Mouse (Mus musculus): ENCODE measurements around the gene Ccdc18. TPM values are rescaled to one million over a fixed set of nuclear protein-coding genes. Genes with fewer than 3 reads are reported as not detected.
"Not testable (repeated sequence)": the region's sequence is repeated elsewhere in the genome, so short reads cannot be mapped to it uniquely, and the experiment has no call there.

Ccdc18 gene
- polyA plus RNA-seq, 1 experiment from 2014 or later, result 15.8 TPM

DNA sequence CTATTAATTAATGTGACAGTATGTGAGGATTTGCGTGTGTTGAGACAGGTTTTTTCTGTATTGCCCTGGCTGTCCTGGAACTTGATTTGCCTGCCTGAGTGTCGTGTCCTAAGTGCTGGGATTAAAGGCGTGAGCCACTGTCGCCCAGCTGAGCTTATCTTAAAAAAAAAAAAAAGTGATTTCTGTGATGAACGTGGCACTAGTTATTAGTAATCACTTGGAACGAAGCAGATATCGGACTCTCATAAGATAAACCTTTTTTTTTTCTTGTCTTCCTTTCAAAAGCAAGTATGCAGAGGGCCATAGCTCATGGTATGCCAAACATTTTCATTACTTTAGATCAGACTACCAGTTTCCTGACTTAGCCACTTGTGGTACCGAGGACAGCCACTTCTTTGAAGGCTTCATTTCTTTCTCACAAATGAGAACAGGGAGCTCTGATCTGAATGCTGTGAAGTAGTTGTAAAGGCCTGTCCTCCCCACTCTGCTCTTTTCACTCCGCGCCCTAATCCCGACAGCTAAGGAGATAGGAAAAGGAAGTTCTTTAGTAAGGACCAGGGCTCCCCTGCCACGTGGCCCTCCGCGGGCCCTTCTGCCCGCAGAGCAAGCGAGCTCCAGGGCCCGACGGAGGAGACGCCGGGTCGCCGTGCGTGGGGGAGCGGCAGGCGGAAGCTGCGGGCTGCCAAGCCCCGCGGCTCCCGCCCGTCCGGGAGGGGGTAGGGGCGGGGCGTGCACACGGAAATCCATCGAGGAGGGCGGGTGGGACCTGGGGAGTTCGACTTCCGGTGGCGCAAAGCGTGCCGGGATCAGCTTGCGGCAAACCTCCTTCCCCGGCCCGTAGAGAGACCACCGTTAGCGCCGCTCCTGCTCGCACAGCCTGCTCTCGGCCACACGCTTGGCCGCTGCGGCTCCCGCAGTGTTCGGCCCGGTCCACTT is 135.7 kb downstream of the Ccdc18 start, which contains the start of gene Dr1:
Gene Dr1 (plus strand): TSS at position 771 of the 936 bp plus-strand sequence.
- Histone ChIP-seq H3K4me1 (peaks cover 30% of the 10 kb centered on the region), H3K27me3 (ENCODE audit: poor library complexity, severe bottlenecking) (no peaks in the 10 kb centered on the region), H3K27ac (peak within 1 kb of the TSS; percentile 96), H3K36me3 (replicated peaks) (peaks cover 21% of the 10 kb centered on the region), H3K4me3 (peak within 1 kb of the TSS; percentile 94), H3K9me3 (no peaks in the 10 kb centered on the region)
- 3% methylated on average over 55 of the region's 55 CpGs for WGBS
- DNase-seq (ENCODE audit: extremely low spot score, low spot score), result peak; percentile 89

DNA sequence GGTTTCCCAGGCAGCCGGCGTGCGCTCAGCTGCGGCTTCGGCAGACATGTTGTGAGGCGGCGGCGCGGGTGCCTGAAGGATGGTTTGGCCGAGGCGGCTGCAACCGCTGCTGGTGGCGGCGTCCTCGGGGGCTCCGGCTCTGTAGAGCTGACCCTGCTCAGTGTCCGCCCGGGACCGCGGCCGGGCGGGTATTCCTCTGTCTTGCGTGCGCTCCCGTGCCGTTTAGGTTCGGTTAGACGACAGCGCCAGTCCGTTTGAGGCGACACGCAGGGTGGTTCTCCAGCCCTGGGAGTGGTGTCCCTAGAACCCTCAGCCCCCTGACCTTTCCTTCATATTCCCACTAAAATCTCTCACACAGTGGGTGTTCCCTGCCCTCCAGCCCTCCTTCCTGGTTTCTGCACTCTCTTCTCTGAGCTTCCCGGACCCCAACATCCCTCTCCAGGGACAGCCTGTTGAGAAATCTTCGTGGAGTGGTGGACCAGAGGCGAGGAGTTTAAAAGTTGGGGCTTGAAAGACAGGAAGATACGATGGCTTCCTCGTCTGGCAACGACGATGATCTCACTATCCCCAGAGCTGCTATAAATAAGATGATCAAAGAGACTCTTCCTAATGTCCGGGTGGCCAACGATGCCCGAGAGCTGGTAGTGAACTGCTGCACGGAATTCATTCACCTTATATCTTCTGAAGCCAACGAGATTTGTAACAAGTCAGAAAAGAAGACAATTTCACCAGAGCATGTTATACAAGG is 136.6 kb downstream of the Ccdc18 start:
- H3K4me3 ChIP-seq, result peak overlapping the region; percentile 94
- H3K36me3 ChIP-seq (replicated peaks), result peaks cover 28% of the 10 kb centered on the region
- peaks cover 30% of the 10 kb centered on the region for H3K4me1 ChIP-seq
- H3K9me3 ChIP-seq, result no peaks in the 10 kb centered on the region
- under 1% methylated on average over 44 of the region's 44 CpGs for WGBS
- no peaks in the 10 kb centered on the region for H3K27me3 ChIP-seq (ENCODE audit: poor library complexity, severe bottlenecking)
- DNase-seq (ENCODE audit: extremely low spot score, low spot score), result no peak
- peak overlapping the region; percentile 96 for H3K27ac ChIP-seq

DNA sequence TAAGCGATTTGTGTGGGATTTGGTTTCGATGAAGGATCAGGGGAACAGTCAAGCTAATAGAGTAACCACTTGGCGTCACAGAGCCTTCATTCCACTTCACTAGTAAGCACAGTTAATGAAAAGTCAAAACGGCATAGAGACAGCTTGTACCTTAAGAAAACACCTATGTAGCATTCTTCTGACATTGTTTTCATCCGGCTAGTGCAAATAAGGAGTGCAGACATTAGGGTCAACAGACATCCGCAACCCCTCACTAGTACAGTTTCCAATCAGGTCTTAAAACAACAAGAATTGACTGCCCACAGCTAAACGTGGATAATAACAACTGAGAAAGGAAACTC is 137.1 kb downstream of the Ccdc18 start:
- Histone ChIP-seq H3K27me3 (ENCODE audit: poor library complexity, severe bottlenecking) (no peaks in the 10 kb centered on the region), H3K9me3 (no peaks in the 10 kb centered on the region), H3K27ac (peak overlapping the region; percentile 96; the same call in 1 of the 2 replicates), H3K4me3 (peak overlapping the region; percentile 94), H3K36me3 (replicated peaks) (peaks cover 30% of the 10 kb centered on the region), H3K4me1 (peaks cover 30% of the 10 kb centered on the region)
- 24% methylated on average over 7 of the region's 7 CpGs for WGBS
- DNase-seq (ENCODE audit: extremely low spot score, low spot score), result no peak

DNA sequence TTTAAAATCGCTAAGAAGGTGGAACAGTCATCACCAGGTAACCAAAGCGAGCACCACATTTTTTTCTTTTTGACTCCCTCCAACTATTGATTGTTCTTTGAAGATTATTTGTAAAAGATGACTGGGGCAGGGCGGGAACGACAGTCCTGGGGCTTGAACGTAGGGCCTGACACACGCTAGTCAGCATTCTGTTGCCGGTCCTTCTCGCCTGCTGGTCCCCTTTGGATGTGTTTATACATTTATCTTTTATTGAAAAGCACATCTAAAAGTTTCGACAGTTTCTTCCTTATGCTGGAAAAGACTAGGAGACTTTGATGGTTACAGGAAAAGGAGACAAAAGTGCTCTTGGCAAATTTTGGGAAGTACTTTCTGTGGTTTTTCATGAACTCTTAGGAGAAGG is 137.7 kb downstream of the Ccdc18 start:
- Histone ChIP-seq H3K36me3 (replicated peaks) (peaks cover 36% of the 10 kb centered on the region), H3K4me3 (peak overlapping the region; percentile 94), H3K27me3 (ENCODE audit: poor library complexity, severe bottlenecking) (no peaks in the 10 kb centered on the region), H3K4me1 (peaks cover 30% of the 10 kb centered on the region), H3K9me3 (no peaks in the 10 kb centered on the region), H3K27ac (no peak overlapping the region)
- WGBS, result 64% methylated on average over 9 of the region's 9 CpGs
- no peak for DNase-seq (ENCODE audit: extremely low spot score, low spot score)

DNA sequence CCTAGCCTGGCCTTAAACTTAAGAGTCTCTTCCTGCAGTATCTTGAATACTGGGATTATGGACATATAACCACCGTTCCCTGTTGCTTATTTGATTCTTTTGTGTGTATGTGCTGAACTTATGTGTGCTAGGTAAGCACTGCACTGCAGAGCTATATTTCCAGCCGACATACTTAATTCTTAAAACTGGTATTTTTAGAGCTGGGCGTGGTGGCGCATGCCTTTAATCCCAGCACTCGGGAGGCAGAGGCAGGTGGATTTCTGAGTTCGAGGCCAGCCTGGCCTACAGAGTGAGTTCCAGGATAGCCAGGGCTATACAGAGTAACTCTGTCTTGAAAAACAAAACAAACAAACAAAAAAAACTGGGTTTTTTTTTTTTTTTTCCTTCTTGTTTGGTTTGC is 138.7 kb downstream of the Ccdc18 start:
- not testable (repeated sequence) for DNase-seq (ENCODE audit: extremely low spot score, low spot score); H3K27me3 ChIP-seq (ENCODE audit: poor library complexity, severe bottlenecking); H3K27ac ChIP-seq; H3K9me3 ChIP-seq
- Histone ChIP-seq H3K4me1 (peaks cover 30% of the 10 kb centered on the region), H3K36me3 (replicated peaks) (peaks cover 45% of the 10 kb centered on the region), H3K4me3 (peak overlapping the region; percentile 94)
- 93% methylated on average over 6 of the region's 6 CpGs for WGBS

Other genes with a start within 250 kb of the Ccdc18 start
- 96.2 and 103 TPM in 2 replicates for gene Rpl5, start 232.4 kb upstream of the Ccdc18 start, polyA plus RNA-seq (2016; fragmentation: Nextera tagmentation; extraction: Ambion mirVana)
- 16.2 and 16.6 TPM in 2 replicates for gene Fam69a, start 145.8 kb upstream of the Ccdc18 start, polyA plus RNA-seq (2016; fragmentation: Nextera tagmentation; extraction: Ambion mirVana)
- gene Mtf2, start 67.2 kb upstream of the Ccdc18 start, polyA plus RNA-seq (2016; fragmentation: Nextera tagmentation; extraction: Ambion mirVana), result 133 and 152 TPM in 2 replicates
- gene Tmed5, start 255 bp upstream of the Ccdc18 start, polyA plus RNA-seq (2016; fragmentation: Nextera tagmentation; extraction: Ambion mirVana), result 30.6 and 38.4 TPM in 2 replicates
- 51.2 and 51.5 TPM in 2 replicates for gene Dr1, start 136.0 kb downstream of the Ccdc18 start, polyA plus RNA-seq (2016; fragmentation: Nextera tagmentation; extraction: Ambion mirVana)
- gene Pigg, start 179.7 kb downstream of the Ccdc18 start, polyA plus RNA-seq (2016; fragmentation: Nextera tagmentation; extraction: Ambion mirVana), result 7.9 and 8.9 TPM in 2 replicates
- gene Gm42517, start 235.0 kb downstream of the Ccdc18 start, polyA plus RNA-seq (2016; fragmentation: Nextera tagmentation; extraction: Ambion mirVana), result not detected in 2 replicates